Mouse (Mus musculus) CH12.LX (cell line): Measurements from ENCODE around the gene Cysltr2.

Experiments
- CTCF ChIP-seq, 2 experiments: IDR thresholded peaks in 1 of 2; conservative IDR thresholded peaks in 1 of 2; 2 replicates each; pipeline ENCODE4 v1.5.1; 2011 to 2012; ENCODE audit warnings: low read depth in 2 of 2, low read length in 2 of 2, improper control_type of control experiment in 1 of 2, inconsistent platforms in 1 of 2, mild to moderate bottlenecking in 1 of 2, moderate library complexity in 1 of 2
- JUND ChIP-seq: conservative IDR thresholded peaks from 2 replicates; pipeline ENCODE4 v1.6.1; 2011; ENCODE audit warnings: low read depth, low read length, improper control_type of control experiment
- MYC ChIP-seq: IDR thresholded peaks from 2 replicates; pipeline ENCODE4 v1.6.1; 2011; ENCODE audit warnings: low read depth, mild to moderate bottlenecking, improper control_type of control experiment, low read length
- NRF1 ChIP-seq: IDR thresholded peaks from 2 replicates; pipeline ENCODE4 v1.6.1; 2014; ENCODE audit warnings: low read depth, mild to moderate bottlenecking, inconsistent platforms, low read length, improper control_type of control experiment, moderate library complexity
- POLR2A ChIP-seq: IDR thresholded peaks from 2 replicates; pipeline ENCODE4 v1.6.1; 2011; ENCODE audit warnings: low read depth, mild to moderate bottlenecking, improper control_type of control experiment, low read length
- RCOR1 ChIP-seq: conservative IDR thresholded peaks from 2 replicates; pipeline ENCODE4 v1.6.1; 2012; ENCODE audit warnings: low read depth, mild to moderate bottlenecking, inconsistent platforms, low read length, improper control_type of control experiment
- TCF12 ChIP-seq: IDR thresholded peaks from 2 replicates; pipeline ENCODE4 v1.6.1; 2014; ENCODE audit warnings: low read depth, mild to moderate bottlenecking, inconsistent platforms, low read length, improper control_type of control experiment
- ZMIZ1 ChIP-seq: IDR thresholded peaks from 2 replicates; pipeline ENCODE4 v1.6.1; 2012; ENCODE audit warnings: low read depth, mild to moderate bottlenecking, inconsistent platforms, low read length, improper control_type of control experiment

GRCm38 (mm10) chr14:73031218-73031617 lies 17.7 kb downstream of the Cysltr2 start:
- TF ChIP-seq POLR2A (no peak), CTCF (conservative IDR thresholded peaks at IDR 0.05 in 1 of 2, IDR thresholded peaks at IDR 0.05 in 1 of 2; ENCODE audit: low read depth in 2 of 2, low read length in 2 of 2) (no peak), JUND (no peak), TCF12 (peak; percentile 65), MYC (0 out of 2 replicates have a peak, but pooled peaks have one; percentile 56), ZMIZ1 (no peak), RCOR1 (0 out of 2 replicates have a peak, but pooled peaks have one; percentile 53), NRF1 (no peak)
